Mouse (Mus musculus) liver, postnatal 0 days (tissue): ENCODE results near the gene Ethe1. TPM values are rescaled to one million over a fixed set of nuclear protein-coding genes. Genes with fewer than 3 reads are reported as not detected.

Experiments
- ATAC-seq: fragments of 200-750 bp; cut with Nextera tagmentation; 2 replicates; pipeline ENCODE4 v1.8.0; 2017; ENCODE audit warnings: mild to moderate bottlenecking, moderate library complexity
- DNase-seq: peaks from one replicate; pipeline ENCODE4 v3.0.0-alpha.2; 2016
- H3K27ac ChIP-seq: fragments of 300-500 bp; sonication (generic); 2 replicates; pipeline ENCODE4 v1.5.1; 2014; ENCODE audit warnings: antibody characterized with exemption, moderate library complexity, mild to moderate bottlenecking, low read depth
- H3K27me3 ChIP-seq: fragments of 300-500 bp; sonication (generic); 2 replicates; pipeline ENCODE4 v1.6.1; 2014; ENCODE audit warnings: low read length, control low read depth, mixed read lengths; ENCODE audit not compliant: insufficient read depth
- H3K36me3 ChIP-seq: fragments of 300-500 bp; sonication (generic); replicated peaks from 2 replicates; pipeline ENCODE4 v1.6.1; 2014; ENCODE audit warnings: mild to moderate bottlenecking, control low read depth, low read length, moderate library complexity, mixed read lengths; ENCODE audit not compliant: insufficient read depth
- H3K4me1 ChIP-seq: fragments of 300-500 bp; sonication (generic); 2 replicates; pipeline ENCODE4 v1.6.1; 2014; ENCODE audit warnings: antibody characterized with exemption, mild to moderate bottlenecking, control low read depth; ENCODE audit not compliant: insufficient read depth
- H3K4me2 ChIP-seq: fragments of 300-500 bp; sonication (generic); 2 replicates; pipeline ENCODE4 v1.6.1; 2014; ENCODE audit warnings: low read depth, mild to moderate bottlenecking, low read length, moderate library complexity, mixed read lengths
- H3K4me3 ChIP-seq: fragments of 300-500 bp; sonication (generic); 2 replicates; pipeline ENCODE4 v1.5.1; 2014; ENCODE audit warnings: low read depth, low read length
- H3K9ac ChIP-seq: fragments of 300-500 bp; sonication (generic); replicated peaks from 2 replicates; pipeline ENCODE4 v1.6.1; 2014; ENCODE audit warnings: mild to moderate bottlenecking, moderate library complexity
- H3K9me3 ChIP-seq: fragments of 300-500 bp; sonication (generic); 2 replicates; pipeline ENCODE4 v1.6.1; 2016; ENCODE audit warnings: mild to moderate bottlenecking, control low read depth, low read length, mixed read lengths
- CTCF ChIP-seq: sonication (generic); IDR thresholded peaks from 2 replicates; pipeline ENCODE4 v1.5.1; 2016; ENCODE audit warnings: antibody characterized with exemption, low read depth
- EP300 ChIP-seq: IDR thresholded peaks from 2 replicates; pipeline ENCODE4 v1.6.1; 2016; ENCODE audit warnings: antibody characterized with exemption, low read depth, mild to moderate bottlenecking
- WGBS: fragments of 180-500 bp; shearing (Covaris S2); extraction: QIAGEN DNeasy Blood & Tissue Kit; methylation state at CpG from one replicate; pipeline ENCODE4 v1.1.7; 2014; ENCODE audit not compliant: insufficient replicate concordance; 5-methylcytosine and 5-hydroxymethylcytosine counted together
- polyA plus RNA-seq: library from polyadenylated mRNA; unstranded; fragments of >200 nt; fragmentation: Nextera tagmentation; extraction: Ambion mirVana; gene quantifications from 2 replicates; pipeline ENCODE4 v1.2.1, GENCODE M21; 2015

The Ethe1 gene
- polyA plus RNA-seq, 1 experiment from 2014 or later = 39.7 TPM

GRCm38 (mm10) chr7:24594309-24594803 lies 7.0 kb downstream of the Ethe1 start:
- 16% methylated on average over 13 of the region's 13 CpGs for WGBS
- Histone ChIP-seq H3K27ac (no peak overlapping the region), H3K9me3 (no peaks in the 10 kb centered on the region), H3K9ac (peak overlapping the region; percentile 60), H3K4me1 (peaks cover 27% of the 10 kb centered on the region), H3K4me3 (peak overlapping the region; percentile 63), H3K36me3 (no peaks in the 10 kb centered on the region), H3K27me3 (no peaks in the 10 kb centered on the region), H3K4me2 (peak overlapping the region; percentile 80)
- TF ChIP-seq CTCF = no peak
- TF ChIP-seq EP300 = no peak
- DNase-seq (no peak), ATAC-seq (no peak)

- Histone ChIP-seq H3K27me3 (no peaks in the 10 kb centered on the region), H3K9ac (no peak overlapping the region), H3K36me3 (no peaks in the 10 kb centered on the region), H3K9me3 (no peaks in the 10 kb centered on the region), H3K4me1 (peaks cover 27% of the 10 kb centered on the region), H3K27ac (no peak overlapping the region), H3K4me2 (peak overlapping the region; percentile 80), H3K4me3 (peak overlapping the region; percentile 63)
- WGBS = 33% methylated on average over 2 of the region's 2 CpGs
- TF ChIP-seq CTCF = no peak
- no peak for TF ChIP-seq EP300
- ATAC-seq (no peak), DNase-seq (no peak)
Observed at GRCm38 (mm10) chr7:24595464-24595863, 8.1 kb downstream of the Ethe1 start.

- no peaks in the 10 kb centered on the region for H3K36me3 ChIP-seq
- H3K27ac ChIP-seq = no peak overlapping the region
- no peak for DNase-seq
- no peak overlapping the region for H3K9ac ChIP-seq
- H3K4me1 ChIP-seq = peaks cover 18% of the 10 kb centered on the region
- H3K27me3 ChIP-seq = no peaks in the 10 kb centered on the region
- 48% methylated on average over 4 of the region's 4 CpGs for WGBS
- no peak for TF ChIP-seq CTCF
- TF ChIP-seq EP300 = no peak
- ATAC-seq = no peak
- H3K4me3 ChIP-seq = no peak overlapping the region
- H3K4me2 ChIP-seq = no peak overlapping the region
- no peaks in the 10 kb centered on the region for H3K9me3 ChIP-seq
Observed at GRCm38 (mm10) chr7:24598121-24598520, 10.8 kb downstream of the Ethe1 start.

- DNase-seq (no peak), ATAC-seq (peak; percentile 40)
- H3K9me3 ChIP-seq = no peaks in the 10 kb centered on the region
- H3K27me3 ChIP-seq = no peaks in the 10 kb centered on the region
- 63% methylated on average over 15 of the region's 15 CpGs for WGBS
- 0 out of 2 replicates have a peak overlapping the region, but pooled peaks have one; percentile 36 for H3K27ac ChIP-seq
- peaks cover 9% of the 10 kb centered on the region for H3K4me1 ChIP-seq
- no peak overlapping the region for H3K4me3 ChIP-seq
- no peak overlapping the region for H3K9ac ChIP-seq
- H3K4me2 ChIP-seq = no peak overlapping the region
- TF ChIP-seq CTCF (peak; percentile 51), EP300 (no peak)
- H3K36me3 ChIP-seq = peaks cover 3% of the 10 kb centered on the region; the same call in 1 of the 2 replicates
Observed at GRCm38 (mm10) chr7:24599211-24600067, 12.1 kb downstream of the Ethe1 start.

GRCm38 (mm10) chr7:24600941-24601597 lies 13.7 kb downstream of the Ethe1 start:
- Histone ChIP-seq H3K9me3 (no peaks in the 10 kb centered on the region), H3K27ac (no peak overlapping the region), H3K9ac (no peak overlapping the region), H3K36me3 (peaks cover 3% of the 10 kb centered on the region; the same call in 1 of the 2 replicates), H3K4me1 (peaks cover 7% of the 10 kb centered on the region), H3K4me2 (no peak overlapping the region), H3K27me3 (no peaks in the 10 kb centered on the region), H3K4me3 (no peak overlapping the region)
- TF ChIP-seq CTCF (peak; percentile 100), EP300 (no peak)
- ATAC-seq (peak; percentile 85), DNase-seq (peak; percentile 95)
- WGBS = 7% methylated on average over 13 of the region's 13 CpGs

- Histone ChIP-seq H3K36me3 (peaks cover 7% of the 10 kb centered on the region; the same call in 1 of the 2 replicates), H3K9ac (no peak overlapping the region), H3K4me2 (no peak overlapping the region), H3K27ac (no peak overlapping the region), H3K27me3 (no peaks in the 10 kb centered on the region), H3K4me3 (no peak overlapping the region), H3K9me3 (no peaks in the 10 kb centered on the region), H3K4me1 (peaks cover 11% of the 10 kb centered on the region)
- ATAC-seq (no peak), DNase-seq (no peak)
- WGBS = 81% methylated on average over 7 of the region's 7 CpGs
- no peak for TF ChIP-seq CTCF
- TF ChIP-seq EP300 = no peak
Observed at GRCm38 (mm10) chr7:24605561-24605960, 18.2 kb downstream of the Ethe1 start.
